Mouse (Mus musculus): Measurements from ENCODE around the gene Rps6ka2. TPM values are rescaled to one million over a fixed set of nuclear protein-coding genes. Genes with fewer than 3 reads are reported as not detected.

Rps6ka2 gene
- polyA plus RNA-seq, 2 experiments = 12.1 to 13.8 TPM

GRCm38 (mm10) chr17:7146479-7146878, 23.4 kb upstream of the Rps6ka2 start:
- Histone ChIP-seq H3K4me2 (replicated peaks; ENCODE audit: low read depth, low read length, severe bottlenecking) (no peak overlapping the region), H3K27ac (replicated peaks; ENCODE audit: low read depth, low read length) (no peak overlapping the region), H3K4me3 (replicated peaks; ENCODE audit: low read length) (no peak overlapping the region), H3K4me1 (ENCODE audit: control insufficient read depth, insufficient read depth, low read length) (no peaks in the 10 kb centered on the region), H3K9me3 (ENCODE audit: control insufficient read depth, low read length) (no peaks in the 10 kb centered on the region), H3K36me3 (ENCODE audit: control insufficient read depth, insufficient read depth, low read length) (no peaks in the 10 kb centered on the region), H3K27me3 (ENCODE audit: control insufficient read depth, insufficient read depth, low read length) (no peaks in the 10 kb centered on the region), H3K9ac (ENCODE audit: low read depth, low read length, severe bottlenecking) (no peak overlapping the region)
- DNase-seq (ENCODE audit: low spot score) (no peak), ATAC-seq (ENCODE audit: low FRiP score, low read depth) (no peak)
- WGBS = 89% methylated on average over 7 of the region's 7 CpGs
- no peak for TF ChIP-seq POLR2A (IDR thresholded peaks at IDR 0.05; ENCODE audit: borderline replicate concordance, extremely low read depth, insufficient read depth, insufficient read length)

- H3K9ac ChIP-seq (ENCODE audit: low read depth, low read length, severe bottlenecking) = no peak overlapping the region
- no peak overlapping the region for H3K4me3 ChIP-seq (replicated peaks; ENCODE audit: low read length)
- no peaks in the 10 kb centered on the region for H3K9me3 ChIP-seq (ENCODE audit: control insufficient read depth, low read length)
- no peak for TF ChIP-seq POLR2A (IDR thresholded peaks at IDR 0.05; ENCODE audit: borderline replicate concordance, extremely low read depth, insufficient read depth, insufficient read length)
- H3K4me2 ChIP-seq (replicated peaks; ENCODE audit: low read depth, low read length, severe bottlenecking) = no peak overlapping the region
- H3K36me3 ChIP-seq (ENCODE audit: control insufficient read depth, insufficient read depth, low read length) = no peaks in the 10 kb centered on the region
- WGBS = 57% methylated on average over 12 of the region's 12 CpGs
- H3K27me3 ChIP-seq (ENCODE audit: control insufficient read depth, insufficient read depth, low read length) = no peaks in the 10 kb centered on the region
- H3K4me1 ChIP-seq (ENCODE audit: control insufficient read depth, insufficient read depth, low read length) = no peaks in the 10 kb centered on the region
- DNase-seq (ENCODE audit: low spot score) (no peak), ATAC-seq (ENCODE audit: low FRiP score, low read depth) (no peak)
- no peak overlapping the region for H3K27ac ChIP-seq (replicated peaks; ENCODE audit: low read depth, low read length)
These were observed 22.0 kb upstream of the Rps6ka2 start for GRCm38 (mm10) chr17:7147920-7148321.

- no peak for ATAC-seq (ENCODE audit: low FRiP score, low read depth)
- no peak for TF ChIP-seq POLR2A (IDR thresholded peaks at IDR 0.05; ENCODE audit: borderline replicate concordance, extremely low read depth, insufficient read depth, insufficient read length)
These were observed 20.4 kb upstream of the Rps6ka2 start for GRCm38 (mm10) chr17:7149328-7150195.

GRCm38 (mm10) chr17:7151446-7152100, 18.3 kb upstream of the Rps6ka2 start:
- no peak for DNase-seq (ENCODE audit: low spot score)
- H3K27me3 ChIP-seq (ENCODE audit: control insufficient read depth, insufficient read depth, low read length) = no peaks in the 10 kb centered on the region
- no peaks in the 10 kb centered on the region for H3K4me1 ChIP-seq (ENCODE audit: control insufficient read depth, insufficient read depth, low read length)
- ATAC-seq (ENCODE audit: low FRiP score, low read depth) = no peak
- H3K4me2 ChIP-seq (replicated peaks; ENCODE audit: low read depth, low read length, severe bottlenecking) = no peak overlapping the region
- TF ChIP-seq POLR2A (IDR thresholded peaks at IDR 0.05; ENCODE audit: borderline replicate concordance, extremely low read depth, insufficient read depth, insufficient read length) = no peak
- no peak overlapping the region for H3K27ac ChIP-seq (replicated peaks; ENCODE audit: low read depth, low read length)
- H3K36me3 ChIP-seq (ENCODE audit: control insufficient read depth, insufficient read depth, low read length) = no peaks in the 10 kb centered on the region
- no peaks in the 10 kb centered on the region for H3K9me3 ChIP-seq (ENCODE audit: control insufficient read depth, low read length)
- WGBS = 71% methylated on average over 6 of the region's 6 CpGs
- H3K4me3 ChIP-seq (replicated peaks; ENCODE audit: low read length) = no peak overlapping the region
- no peak overlapping the region for H3K9ac ChIP-seq (ENCODE audit: low read depth, low read length, severe bottlenecking)

More at GRCm38 (mm10) chr17:7149328-7150195, 20.4 kb upstream of the Rps6ka2 start:
- no peak overlapping the region for H3K4me2 ChIP-seq (replicated peaks; ENCODE audit: low read depth, low read length, severe bottlenecking)
- no peaks in the 10 kb centered on the region for H3K9me3 ChIP-seq (ENCODE audit: control insufficient read depth, low read length)
- H3K27ac ChIP-seq (replicated peaks; ENCODE audit: low read depth, low read length) = no peak overlapping the region
- no peak overlapping the region for H3K4me3 ChIP-seq (replicated peaks; ENCODE audit: low read length)
- H3K27me3 ChIP-seq (ENCODE audit: control insufficient read depth, insufficient read depth, low read length) = no peaks in the 10 kb centered on the region
- H3K36me3 ChIP-seq (ENCODE audit: control insufficient read depth, insufficient read depth, low read length) = no peaks in the 10 kb centered on the region
- no peak for DNase-seq (ENCODE audit: low spot score)
- H3K9ac ChIP-seq (ENCODE audit: low read depth, low read length, severe bottlenecking) = no peak overlapping the region
- 91% methylated on average over 11 of the region's 11 CpGs for WGBS
- no peaks in the 10 kb centered on the region for H3K4me1 ChIP-seq (ENCODE audit: control insufficient read depth, insufficient read depth, low read length)

GRCm38 (mm10) chr17:7152662-7153061, 17.3 kb upstream of the Rps6ka2 start:
- H3K9me3 ChIP-seq (ENCODE audit: control insufficient read depth, low read length) = no peaks in the 10 kb centered on the region
- no peak overlapping the region for H3K4me2 ChIP-seq (replicated peaks; ENCODE audit: low read depth, low read length, severe bottlenecking)
- no peak overlapping the region for H3K9ac ChIP-seq (ENCODE audit: low read depth, low read length, severe bottlenecking)
- no peaks in the 10 kb centered on the region for H3K4me1 ChIP-seq (ENCODE audit: control insufficient read depth, insufficient read depth, low read length)
- H3K27me3 ChIP-seq (ENCODE audit: control insufficient read depth, insufficient read depth, low read length) = no peaks in the 10 kb centered on the region
- DNase-seq (ENCODE audit: low spot score) (no peak), ATAC-seq (ENCODE audit: low FRiP score, low read depth) (no peak)
- H3K27ac ChIP-seq (replicated peaks; ENCODE audit: low read depth, low read length) = no peak overlapping the region
- TF ChIP-seq POLR2A (IDR thresholded peaks at IDR 0.05; ENCODE audit: borderline replicate concordance, extremely low read depth, insufficient read depth, insufficient read length) = no peak
- H3K36me3 ChIP-seq (ENCODE audit: control insufficient read depth, insufficient read depth, low read length) = no peaks in the 10 kb centered on the region
- H3K4me3 ChIP-seq (replicated peaks; ENCODE audit: low read length) = no peak overlapping the region
- 92% methylated on average over 7 of the region's 7 CpGs for WGBS
